Mouse (Mus musculus) left cerebral cortex, postnatal 14 days (tissue): Measurements from ENCODE around the gene Dyrk1a. TPM values are rescaled to one million over a fixed set of nuclear protein-coding genes. Genes with fewer than 3 reads are reported as not detected.

Source experiments
- DNase-seq, 2 experiments: peaks; one replicate each; pipeline ENCODE4 v3.0.0; 2021 to 2022; ENCODE audit warnings: low spot score in 2 of 2, mixed read lengths in 1 of 2
- intact Hi-C: fragments of 180-260 bp; cut with DNase I; formaldehyde crosslinking; loops from one replicate; pipeline ENCODE4 v1.15.1; 2025
- total RNA-seq, 2 experiments: library from RNA; stranded (reverse); gene quantifications; 2 replicates each; pipeline ENCODE4 v1.2.3; 2021

The Dyrk1a gene
- total RNA-seq, 2 experiments from 2014 or later: 87.3 to 91.2 TPM

DNA sequence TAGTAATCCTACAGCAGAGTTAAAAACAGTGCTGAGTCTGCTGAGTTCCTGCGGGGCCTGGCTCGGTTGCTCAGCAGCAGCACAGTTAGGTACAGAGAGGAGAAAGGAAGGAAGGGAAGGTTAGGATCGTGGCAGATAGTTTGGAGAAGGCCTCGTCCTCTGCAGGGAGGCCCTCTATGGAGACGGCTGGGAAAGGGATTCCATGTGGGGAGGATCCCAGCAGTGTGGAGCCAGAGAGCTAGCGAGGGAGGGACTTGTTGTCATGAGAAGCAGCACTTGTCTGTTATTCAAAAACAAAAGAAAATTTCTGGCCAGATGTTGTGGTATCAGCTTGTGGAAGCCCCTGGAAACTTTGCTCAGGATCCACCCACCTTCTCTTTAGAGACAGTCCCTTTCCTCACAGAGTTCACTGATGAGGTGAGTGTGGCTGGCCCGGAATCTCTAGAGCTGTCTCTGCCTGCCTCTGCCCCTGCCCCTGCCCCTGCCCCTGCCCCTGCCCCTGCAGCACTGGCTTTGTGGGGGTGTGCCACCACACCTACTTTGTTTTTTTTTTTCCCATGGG, 11.1 kb downstream of the Dyrk1a start:
- intact Hi-C loops: no loop called here
- DNase-seq: no peak

DNA sequence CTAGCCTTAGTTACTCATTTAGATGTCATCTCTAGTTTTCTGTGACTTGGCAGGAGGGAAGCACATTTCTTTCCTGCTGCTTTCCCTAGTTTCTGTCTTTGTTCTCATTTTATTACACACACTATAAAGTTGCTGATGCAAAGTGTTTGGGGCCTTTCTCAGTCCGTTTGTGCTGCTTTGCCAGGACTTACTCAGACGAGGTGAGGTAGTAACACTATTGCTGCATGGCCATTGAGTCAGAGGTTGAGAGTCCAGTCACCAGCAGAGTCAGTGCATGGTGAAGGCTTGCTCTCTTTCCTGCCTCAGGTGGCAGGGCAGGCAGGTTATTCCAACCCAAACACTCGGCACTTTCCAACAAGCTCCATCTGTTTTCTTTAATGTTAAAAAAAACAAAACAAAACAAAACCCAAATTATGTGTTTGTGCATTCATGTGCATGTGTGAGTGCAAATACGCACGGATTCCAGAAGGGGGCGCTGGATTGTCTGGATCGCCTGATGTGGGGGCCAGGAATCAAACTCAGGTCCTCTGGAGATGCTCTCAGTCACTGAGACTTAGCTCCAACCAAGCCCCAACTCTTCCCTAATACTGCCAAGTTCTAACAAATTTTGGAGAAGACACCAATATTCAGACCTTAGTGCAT, 16.7 kb downstream of the Dyrk1a start:
- intact Hi-C loops: no loop called here
- no peak for DNase-seq

DNA sequence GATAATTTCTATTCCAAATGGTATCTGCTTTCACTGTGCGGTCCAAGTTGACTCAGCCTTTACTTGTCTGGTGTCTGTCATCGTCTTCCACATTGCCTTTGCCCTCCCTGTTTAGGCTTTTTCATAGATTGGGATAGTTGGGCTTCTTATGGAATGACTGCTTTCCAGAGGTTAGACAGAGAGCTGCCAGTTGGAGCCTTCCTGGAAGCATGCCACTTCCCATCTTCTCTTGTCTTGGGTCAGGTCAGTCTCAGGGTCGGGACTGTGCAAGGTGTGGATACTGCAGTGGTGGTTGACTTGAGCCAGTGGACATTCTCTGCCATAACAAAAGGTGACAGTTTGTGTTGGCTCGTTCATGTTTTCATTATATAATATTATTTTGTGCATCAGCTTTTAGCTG, 17.7 kb downstream of the Dyrk1a start:
- intact Hi-C loops: no loop called here
- DNase-seq: no peak

DNA sequence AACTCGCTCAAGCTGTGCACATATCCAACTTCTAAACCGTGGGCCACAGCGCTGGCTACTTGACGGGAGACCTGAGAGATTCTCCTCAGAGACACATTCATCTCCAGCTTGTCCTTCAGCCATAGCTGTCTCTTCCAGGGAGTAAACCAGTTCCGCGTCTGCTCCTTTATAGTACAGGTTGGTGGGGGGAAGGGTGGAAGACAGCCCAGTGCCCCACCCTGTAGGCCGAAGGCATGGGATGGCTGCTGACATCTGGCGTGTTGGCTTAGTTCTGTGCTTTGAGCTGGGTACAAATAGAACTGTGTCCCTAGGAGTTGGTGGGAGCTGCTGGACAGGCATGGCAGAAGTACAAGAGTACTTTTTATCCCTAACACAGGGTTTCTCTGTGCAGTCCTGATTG, 18.4 kb downstream of the Dyrk1a start:
- peak in 1 of 2 experiments; percentile 21 for DNase-seq
- intact Hi-C loops: no loop called here

DNA sequence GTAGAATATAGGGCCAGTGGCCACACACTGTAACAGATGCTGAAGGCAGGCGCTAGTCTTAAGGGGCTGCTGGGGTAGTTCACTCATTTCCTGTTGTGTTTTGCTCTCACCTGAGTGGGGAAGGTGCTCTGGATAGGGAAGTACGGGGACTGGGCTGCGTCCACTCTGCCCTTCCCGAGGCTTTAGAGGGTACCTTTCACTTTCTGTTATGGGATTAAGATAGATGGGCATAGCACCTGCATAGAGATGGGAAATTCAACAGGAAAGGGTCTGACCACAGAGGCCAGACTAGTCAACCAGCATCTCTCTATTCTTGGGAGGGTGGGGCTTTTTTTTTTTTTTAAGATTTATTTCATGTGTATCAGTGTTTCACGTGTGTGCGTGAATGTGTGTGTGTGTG, 19.2 kb downstream of the Dyrk1a start:
- intact Hi-C loops: no loop called here

DNA sequence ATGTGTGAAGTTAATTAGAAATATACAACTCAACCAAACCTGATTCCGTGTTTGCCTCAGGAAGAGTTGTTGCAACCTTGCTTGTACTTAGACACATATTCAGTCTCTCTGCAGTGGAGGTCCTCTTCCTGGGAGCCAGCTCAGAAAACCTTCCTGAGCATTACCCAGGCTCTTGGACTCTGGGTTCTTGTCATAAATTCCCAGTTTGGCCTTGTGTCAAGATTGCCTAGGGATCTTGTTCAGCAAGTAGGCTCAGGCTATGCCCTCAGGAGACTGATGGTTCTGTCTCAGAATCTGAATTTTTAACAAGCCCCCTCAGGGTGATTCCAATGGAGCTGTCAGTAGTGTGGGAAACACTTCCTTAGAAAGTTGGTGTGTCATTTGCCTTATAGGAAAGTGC, 19.8 kb downstream of the Dyrk1a start:
- DNase-seq: no peak
- intact Hi-C loops: no loop called here

More for the DNA sequence above, 19.2 kb downstream of the Dyrk1a start:
- no peak for DNase-seq

DNA sequence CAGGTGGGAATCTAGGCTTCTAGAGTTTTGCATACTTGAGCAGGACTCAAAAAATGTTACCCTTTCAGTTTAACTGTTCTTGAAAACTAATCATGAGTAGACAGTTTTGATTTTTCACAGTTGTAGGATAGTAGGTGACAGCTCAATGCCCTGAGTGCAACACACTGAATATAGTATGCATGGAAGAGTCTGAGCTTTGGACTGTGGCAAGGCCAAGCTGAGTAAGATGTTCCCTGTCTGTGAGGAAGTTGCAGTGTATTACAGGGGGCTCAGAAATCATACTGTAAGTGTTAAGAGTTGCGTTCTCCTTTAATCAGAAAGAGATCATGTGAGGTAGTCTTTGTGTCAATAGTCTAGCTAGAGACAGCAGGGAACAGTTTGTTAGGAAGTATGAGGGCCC, 20.4 kb downstream of the Dyrk1a start:
- intact Hi-C loops: no loop called here
- DNase-seq: no peak

DNA sequence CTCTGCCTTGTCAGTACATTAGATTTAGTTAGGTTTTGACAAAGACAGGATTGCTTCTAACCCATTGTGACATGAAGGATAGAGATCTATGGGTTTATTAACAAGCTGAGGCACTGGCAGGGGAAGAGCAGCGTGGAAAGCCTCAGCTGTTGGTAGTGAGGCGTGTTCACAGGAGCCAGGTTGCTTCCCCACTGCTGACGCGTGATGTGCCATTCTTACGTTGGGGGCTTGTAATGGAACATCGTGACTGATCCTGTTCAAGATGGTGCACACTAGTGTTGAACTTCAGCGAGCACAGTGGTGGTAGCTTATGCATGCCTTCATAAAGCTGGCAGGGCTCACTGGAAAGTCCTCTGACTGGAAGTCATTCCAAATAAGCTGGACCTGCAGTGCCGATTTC, 21.2 kb downstream of the Dyrk1a start:
- intact Hi-C loops: no loop called here
- no peak for DNase-seq

DNA sequence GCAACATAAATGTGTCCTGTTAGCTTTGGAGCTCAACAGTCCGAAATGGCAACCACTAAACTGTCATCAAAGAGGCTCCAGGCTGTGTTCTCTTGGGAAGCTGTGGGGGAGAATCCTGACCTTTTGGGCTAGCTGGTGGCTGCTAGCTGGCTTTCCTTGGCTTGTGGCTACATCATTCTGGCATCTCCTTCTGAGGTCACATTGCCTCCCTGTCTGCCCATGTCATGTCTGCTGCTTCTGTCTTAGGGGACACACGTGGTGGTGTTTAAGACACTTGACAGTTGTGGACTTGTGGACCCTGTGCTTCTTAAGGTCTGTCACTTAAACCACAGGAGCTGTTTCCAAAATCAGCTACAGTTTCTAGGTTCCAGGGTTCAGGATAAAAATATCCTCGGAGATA, 21.7 kb downstream of the Dyrk1a start:
- no peak for DNase-seq
- intact Hi-C loops: no loop called here

DNA sequence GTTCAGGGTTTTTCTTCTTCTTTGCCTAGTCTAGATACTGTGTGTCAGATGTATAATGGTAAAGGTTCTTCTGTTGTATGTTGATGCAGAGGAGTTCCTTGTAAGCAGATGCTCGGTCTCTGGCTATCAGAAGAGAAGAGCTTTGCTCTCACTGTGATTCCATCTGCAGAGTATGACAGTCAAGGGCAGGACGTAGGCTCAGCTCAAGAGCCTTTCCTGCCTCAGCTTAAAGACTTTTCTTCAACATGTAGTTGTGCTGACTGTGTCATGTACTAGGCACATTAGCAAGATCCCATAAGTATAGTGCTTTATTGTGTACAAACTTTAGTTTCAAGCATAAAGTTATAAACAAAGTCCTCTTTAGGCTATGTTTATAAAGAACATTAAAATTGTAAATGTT, 26.8 kb downstream of the Dyrk1a start:
- intact Hi-C loops: no loop called here
- no peak for DNase-seq

DNA sequence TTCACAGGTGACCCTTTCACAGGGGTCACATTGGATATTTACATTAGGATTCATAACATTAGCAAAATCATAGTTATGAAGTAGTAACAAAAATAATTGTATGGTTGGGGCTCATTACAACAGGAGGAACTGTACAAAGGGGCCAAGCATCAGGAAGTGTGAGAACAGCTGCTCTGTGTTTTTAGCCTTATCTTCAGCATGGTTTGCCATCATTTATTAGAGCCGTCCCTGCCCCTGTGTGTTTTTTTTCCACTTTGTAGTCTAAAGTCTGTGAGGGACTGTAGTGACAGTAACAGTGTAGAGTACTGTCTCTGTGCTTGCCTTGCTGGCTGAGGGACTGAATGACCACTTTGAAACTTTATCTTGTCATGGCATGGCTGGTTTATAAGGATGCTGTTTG, 27.8 kb downstream of the Dyrk1a start:
- no peak for DNase-seq
- intact Hi-C loops: no loop called here

DNA sequence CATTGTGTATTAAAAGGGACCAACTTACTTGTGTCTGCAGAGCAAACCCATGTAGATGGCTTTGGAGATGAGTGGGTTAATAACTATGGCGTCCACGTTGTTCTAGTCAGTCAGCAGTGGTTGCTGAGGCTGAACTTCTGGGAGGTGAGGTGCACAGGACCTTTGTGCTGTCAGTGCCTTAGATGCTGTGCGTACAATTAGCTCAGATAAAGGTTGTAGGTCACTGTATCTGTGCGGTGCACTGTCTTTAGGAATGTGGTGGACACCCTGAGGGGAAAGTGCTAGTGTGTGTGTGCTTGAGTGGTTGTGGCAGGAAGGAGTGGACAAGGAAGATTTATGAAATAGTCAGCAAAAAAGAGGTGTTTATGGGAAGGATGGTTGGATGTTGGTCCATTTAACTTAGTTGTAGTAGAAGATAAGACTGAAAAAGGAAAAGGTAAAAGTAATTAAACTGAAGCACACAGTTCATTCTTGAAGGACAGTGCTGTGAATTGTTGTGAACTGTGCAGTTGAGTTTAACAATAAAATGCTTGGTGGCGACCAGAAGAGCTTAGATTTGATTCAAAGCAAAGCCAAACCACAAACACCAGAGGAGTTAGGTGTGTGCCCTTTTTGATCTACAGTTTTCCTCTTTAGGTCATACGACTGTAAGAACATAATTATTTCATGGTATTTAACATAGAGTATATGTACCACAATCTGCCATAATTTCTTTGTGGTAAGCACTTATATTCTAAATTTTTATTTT, 30.3 kb downstream of the Dyrk1a start:
- intact Hi-C loops: no loop called here
- DNase-seq: no peak

DNA sequence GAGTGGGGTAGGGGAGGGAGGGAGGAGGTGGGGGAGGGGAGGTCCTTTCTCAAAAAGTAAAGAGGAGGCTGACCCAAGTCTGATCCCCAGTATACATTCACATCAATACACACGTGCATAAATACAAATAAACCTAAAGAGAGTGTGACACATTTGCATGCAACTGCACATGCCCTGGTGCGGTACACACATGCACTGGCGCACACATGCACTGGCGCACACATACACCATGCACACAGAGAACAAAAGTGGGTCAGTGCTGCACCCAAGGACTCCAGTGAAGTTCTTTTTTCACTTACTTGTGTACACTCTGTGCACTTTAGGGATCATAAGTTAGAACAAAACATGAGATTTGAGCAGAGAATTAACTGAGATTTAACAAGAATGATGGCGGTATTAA, 31.3 kb downstream of the Dyrk1a start:
- intact Hi-C loops: no loop called here

DNA sequence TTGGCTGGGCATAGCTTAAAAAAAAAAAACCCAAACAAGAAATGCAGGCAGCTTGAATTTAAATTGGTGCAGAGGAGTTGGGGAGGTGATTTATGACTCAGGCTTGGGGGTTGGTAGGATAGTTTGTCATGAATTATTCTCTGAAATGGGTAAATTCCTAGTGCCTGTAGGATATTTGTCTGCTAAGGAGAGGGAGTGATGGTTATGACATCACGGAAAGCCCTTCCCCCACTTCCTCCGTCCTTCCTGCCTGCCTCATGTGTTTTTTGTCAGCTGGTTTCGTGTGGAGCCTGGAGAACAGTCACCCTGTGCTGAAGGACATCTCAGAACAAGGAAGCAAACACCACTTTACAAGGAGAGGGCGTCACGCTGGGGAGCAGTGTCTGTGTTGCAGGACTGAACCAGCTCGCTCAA, 31.7 kb downstream of the Dyrk1a start:
- peak; percentile 66 to 70 for DNase-seq
- intact Hi-C loops: no loop called here

More for the DNA sequence above, 31.3 kb downstream of the Dyrk1a start:
- DNase-seq: no peak

DNA sequence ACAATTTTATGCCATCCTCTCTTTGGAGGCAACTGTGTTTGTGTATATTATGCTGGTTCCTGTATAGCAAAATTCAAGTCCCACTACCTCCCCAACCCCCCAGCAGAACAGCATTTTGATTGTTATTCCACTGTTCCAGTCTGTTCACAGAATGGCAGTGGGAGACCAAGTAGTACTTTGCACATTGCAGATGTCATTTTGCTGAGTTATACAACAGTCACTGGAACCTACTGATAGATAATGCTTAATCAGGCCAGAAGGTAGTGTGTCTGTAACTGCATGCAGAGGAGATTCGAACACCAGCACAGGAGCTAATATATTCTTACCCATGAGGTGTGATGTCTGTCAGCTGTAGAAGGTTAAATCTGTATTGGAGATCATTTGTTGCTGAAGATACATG, 32.4 kb downstream of the Dyrk1a start:
- intact Hi-C loops: no loop called here
- no peak for DNase-seq

DNA sequence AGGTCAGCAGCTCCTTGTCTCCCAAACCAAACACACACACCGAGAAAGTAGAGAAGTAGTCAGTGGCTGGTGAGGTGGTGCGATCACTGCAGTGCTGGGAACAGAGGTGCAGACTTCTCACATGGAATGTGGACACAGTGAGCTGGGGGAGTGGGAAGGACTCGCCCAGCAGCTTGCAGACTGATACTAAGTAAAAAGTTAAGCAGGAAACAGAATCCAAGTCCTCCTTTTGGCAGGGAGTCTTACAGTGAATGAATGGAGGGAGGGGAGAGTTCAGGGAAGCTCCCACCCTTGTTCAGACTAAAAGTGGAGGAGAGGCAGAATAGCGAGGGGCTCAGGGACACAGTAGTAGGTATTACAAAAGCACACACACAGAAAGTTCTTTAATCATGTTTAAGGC, 32.9 kb downstream of the Dyrk1a start:
- no peak for DNase-seq
- intact Hi-C loops: no loop called here

DNA sequence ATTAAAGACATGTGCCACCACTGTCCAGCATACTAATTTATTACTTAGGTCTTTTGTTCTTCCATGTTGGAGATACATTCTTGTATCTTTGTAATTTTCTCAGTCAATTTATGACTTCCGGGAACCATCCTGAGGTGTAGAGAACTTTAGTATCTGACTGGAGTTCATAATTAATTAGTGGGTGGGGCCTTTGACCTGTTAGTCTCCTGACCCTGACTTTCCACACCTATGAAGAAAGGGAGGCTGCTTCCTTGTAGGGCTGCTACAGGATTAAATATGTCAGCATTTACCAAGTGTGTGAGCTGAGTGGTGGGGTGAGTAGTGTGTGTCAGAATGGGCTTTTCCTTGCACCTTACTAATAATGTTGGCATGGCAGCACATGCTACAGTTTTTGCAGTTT, 36.4 kb downstream of the Dyrk1a start:
- intact Hi-C loops: no loop called here
- no peak for DNase-seq

DNA sequence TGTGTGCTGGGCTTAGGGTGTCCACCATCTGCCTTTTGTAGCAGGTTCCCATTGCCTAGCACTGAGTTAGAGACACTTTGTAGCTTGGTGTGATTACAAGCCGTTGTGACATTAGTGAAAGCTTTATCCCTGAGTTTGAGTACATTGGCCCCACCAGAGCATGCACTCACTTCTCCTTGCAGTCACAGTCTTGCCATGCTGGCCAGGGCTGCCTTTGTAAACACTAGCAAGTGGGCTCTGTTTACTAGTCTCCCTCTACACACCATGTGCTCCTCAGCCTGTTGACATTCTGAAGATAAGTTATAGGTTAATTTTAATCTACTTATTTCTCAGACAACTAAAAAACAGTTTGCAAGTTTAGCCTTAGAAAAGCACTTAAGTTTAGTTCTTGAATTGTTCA, 37.7 kb downstream of the Dyrk1a start:
- intact Hi-C loops: no loop called here
- no peak for DNase-seq

DNA sequence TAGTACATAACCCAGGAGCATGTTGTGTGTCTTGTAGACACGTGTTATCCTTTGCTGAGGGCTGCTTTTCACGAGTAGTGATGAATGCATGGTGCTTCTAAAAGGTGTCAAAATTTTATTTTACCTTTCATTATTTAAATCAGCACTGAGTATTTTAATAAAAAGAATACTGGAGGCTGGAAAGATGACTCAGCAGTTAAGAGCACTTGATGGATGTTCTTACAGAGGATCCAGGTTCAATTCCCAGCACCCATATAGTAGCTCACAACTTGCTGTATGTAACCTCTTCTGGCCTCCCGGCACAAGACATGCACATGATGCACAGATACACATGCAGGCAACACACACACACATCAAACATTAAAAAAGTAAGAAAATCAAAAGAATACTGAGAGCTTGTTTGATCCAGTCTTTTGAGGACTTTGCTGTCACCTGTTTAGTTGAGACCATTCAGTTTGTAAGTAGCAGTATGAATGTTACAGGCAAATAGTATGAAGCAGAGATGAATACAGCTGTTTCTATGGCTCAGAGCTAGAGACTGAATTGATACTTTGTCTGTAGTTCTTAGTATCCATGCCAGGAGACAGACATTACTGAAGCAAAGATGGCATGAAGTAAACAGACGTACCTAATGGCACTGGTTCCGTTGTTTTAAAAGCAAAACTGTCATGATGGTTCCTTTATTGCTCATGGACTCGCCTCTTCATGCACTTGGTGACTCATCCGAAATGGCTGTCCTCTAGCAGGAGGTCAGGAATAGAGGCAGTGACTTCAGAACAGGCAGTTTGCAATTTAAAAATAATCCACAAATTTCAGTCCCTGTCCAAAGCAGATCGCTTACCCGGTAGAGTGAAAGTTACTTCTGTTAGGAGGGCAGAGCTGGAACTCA, 39.1 kb downstream of the Dyrk1a start:
- intact Hi-C loops: no loop called here

DNA sequence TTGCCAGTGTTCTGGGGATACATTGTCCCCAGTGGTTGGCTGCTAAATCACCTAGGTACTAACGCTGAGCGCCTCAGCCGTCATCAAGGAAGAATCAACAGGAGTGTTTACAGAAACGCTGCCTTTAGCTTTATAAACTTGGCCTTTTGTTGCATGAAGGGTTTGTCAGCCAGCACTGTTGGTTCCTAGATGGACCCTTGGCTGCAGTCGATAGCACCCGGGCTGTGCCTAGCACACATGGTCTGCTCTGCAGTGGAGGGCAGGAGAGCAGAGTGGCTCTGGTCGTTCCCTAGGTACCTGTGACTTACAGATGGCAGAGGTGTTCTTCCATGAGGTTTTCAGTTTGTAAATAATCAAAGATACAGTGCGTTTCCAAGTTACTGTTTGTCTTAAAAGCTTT, 42.8 kb downstream of the Dyrk1a start:
- intact Hi-C loops: no loop called here
- DNase-seq: no peak

More for the DNA sequence above, 39.1 kb downstream of the Dyrk1a start:
- DNase-seq: no peak
